Mouse (Mus musculus) kidney, postnatal 25 days (tissue): ENCODE measurements around the gene Serpinb9g.
"Not testable (repeated sequence)": the region's sequence is repeated elsewhere in the genome, so short reads cannot be mapped to it uniquely, and the experiment has no call there.

ENCODE experiments used
- DNase-seq, 2 experiments: peaks; one replicate each; pipeline ENCODE4 v3.0.0; 2021; ENCODE audit warnings: mixed read lengths in 2 of 2

The Serpinb9g gene

GRCm38 (mm10) chr13:33484490-33484889 is at the start of gene Serpinb9g:
Serpinb9g (plus strand) TSS chr13:33484790.
- DNase-seq, result not testable (repeated sequence)

- DNase-seq, result not testable (repeated sequence)
These were observed 718 bp upstream of the Serpinb9g start for GRCm38 (mm10) chr13:33483872-33484271.

- DNase-seq, result no peak
These were observed 40.0 kb downstream of the Serpinb9g start for GRCm38 (mm10) chr13:33524629-33525028.

GRCm38 (mm10) chr13:33532814-33533213 is 48.2 kb downstream of the Serpinb9g start:
- no peak for DNase-seq
